Mouse (Mus musculus) lung, adult 2 months (tissue): ENCODE results near the gene Stradb.

Experiments
- CTCF ChIP-seq: fragments of 200-500 bp; IDR thresholded peaks from 2 replicates; pipeline ENCODE4 v1.5.1; 2011; ENCODE audit warnings: mild to moderate bottlenecking, low read length, control low read depth; ENCODE audit not compliant: insufficient read depth
- POLR2A ChIP-seq: fragments of 200-500 bp; IDR thresholded peaks from 2 replicates; pipeline ENCODE4 v1.6.1; 2011; ENCODE audit warnings: low read depth, mild to moderate bottlenecking, control low read depth, low read length, borderline replicate concordance; ENCODE audit errors: extremely low read depth

GRCm38 (mm10) chr1:58971097-58971496, 2.2 kb upstream of the Stradb start:
- TF ChIP-seq CTCF (no peak), POLR2A (no peak)
